Mouse (Mus musculus) CD4-positive, CD25-positive, alpha-beta regulatory T cell (primary cell): Measurements from ENCODE around the gene Fcrl1. TPM values are rescaled to one million over a fixed set of nuclear protein-coding genes. Genes with fewer than 3 reads are reported as not detected.

ENCODE experiments used
- polyA plus RNA-seq: library from polyadenylated mRNA; unstranded; fragments of 100-300 nt; shearing (Covaris generic); gene quantifications from one replicate; pipeline ENCODE4 v1.2.1, GENCODE M21; 2017

The Fcrl1 gene
- polyA plus RNA-seq, result 13.1 TPM

DNA sequence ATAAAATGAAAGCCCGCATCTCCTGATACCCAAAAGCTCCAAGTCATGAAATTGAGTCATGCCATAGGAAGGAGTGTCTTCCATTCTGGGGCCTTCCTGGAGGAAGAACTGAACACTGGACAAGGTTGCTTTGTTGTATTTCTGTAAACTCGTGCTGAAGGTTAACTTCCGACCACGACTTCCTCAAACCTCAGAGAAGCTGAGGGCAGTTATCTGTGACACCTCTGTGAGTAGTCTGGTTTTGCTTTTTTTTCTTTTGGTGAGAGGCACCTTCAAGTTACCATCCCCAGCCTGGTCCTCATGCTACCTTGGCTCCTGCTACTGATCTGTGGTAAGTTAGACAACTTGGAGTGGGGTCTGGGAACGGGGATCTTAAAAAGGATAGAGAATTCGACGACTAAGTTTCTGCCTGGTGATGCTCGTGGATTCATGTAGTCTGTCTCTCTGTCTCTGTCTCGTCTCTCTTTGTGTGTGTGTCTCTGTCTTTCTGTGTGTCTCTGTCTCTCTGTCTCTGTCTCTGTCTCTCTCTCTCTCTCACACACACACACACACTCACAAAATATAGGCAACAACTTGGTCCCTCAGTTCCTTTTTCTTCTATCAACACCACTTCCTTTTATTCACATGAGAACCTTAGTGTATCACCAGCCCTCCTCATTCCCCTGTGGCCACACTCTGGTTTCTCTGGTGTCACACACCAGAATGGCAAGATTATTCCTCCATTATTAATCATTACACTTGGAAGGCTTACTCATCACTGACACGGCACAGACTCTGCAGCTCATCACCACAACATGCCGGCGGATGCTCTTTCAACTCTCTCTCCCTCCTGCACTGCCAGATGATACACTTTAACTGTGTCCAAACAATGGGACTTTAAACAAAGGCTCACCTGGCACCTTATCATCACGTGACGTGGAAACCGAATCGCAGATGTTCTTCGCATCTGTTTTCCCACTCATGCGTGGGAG, at the start of gene Fcrl1:
TSS of gene Fcrl1 (plus strand) at position 193 of the 971 bp plus-strand sequence.

DNA sequence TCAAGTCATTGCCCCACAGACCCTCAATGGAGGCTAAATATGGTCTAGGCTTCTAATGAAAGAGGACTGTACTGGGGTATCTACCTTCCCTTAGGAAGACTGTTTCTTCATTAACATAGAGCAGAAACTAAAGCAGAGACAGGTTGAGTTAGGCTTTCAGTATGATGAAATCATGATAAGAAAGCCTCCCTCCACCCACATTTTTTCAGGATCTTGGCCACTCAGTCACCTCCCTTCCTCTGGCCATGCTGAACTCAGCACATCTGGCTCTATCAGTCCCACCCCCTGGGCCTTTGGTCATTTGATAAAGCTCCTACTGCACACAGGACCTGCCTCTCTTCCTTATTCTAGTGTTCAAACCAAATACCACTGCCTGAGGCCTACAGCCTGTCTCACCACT, 18.6 kb upstream of the Fcrl1 start, which contains the start of gene Cd5l:
TSS of gene Cd5l (plus strand) at position 301 of the 400 bp plus-strand sequence.

DNA sequence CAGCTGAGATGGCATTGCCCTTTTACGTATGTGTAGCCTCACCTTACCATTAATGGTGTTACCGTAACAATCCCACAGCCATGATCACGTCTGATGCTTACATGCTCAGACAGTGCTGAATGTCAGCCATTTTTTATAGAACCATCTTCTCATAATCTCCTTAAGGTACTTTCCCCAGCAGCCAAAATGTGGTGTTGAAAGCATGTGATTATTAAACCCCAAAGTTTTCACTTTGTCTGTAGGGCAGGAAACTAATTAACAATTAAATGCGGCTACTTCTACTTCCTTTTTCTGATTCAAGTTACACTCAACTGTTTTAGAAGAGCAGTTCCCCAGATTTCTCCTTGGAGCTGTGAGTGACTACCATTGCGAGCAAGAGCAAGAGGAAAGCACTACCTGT, 59.3 kb downstream of the Fcrl1 start, which contains the start of gene Fcrl5:
TSS of gene Fcrl5 (plus strand) at position 295 of the 400 bp plus-strand sequence.

Other genes starting within 250 kb of the Fcrl1 start
- gene Kirrel, start 201.6 kb upstream of the Fcrl1 start, polyA plus RNA-seq, result 0.08 TPM
- not detected for gene Fcrls, start 112.6 kb upstream of the Fcrl1 start, polyA plus RNA-seq
- gene Cd5l, start 18.5 kb upstream of the Fcrl1 start, polyA plus RNA-seq, result 0.91 TPM
- gene Fcrl5, start 59.4 kb downstream of the Fcrl1 start, polyA plus RNA-seq, result 0.30 TPM
- gene Etv3, start 149.0 kb downstream of the Fcrl1 start, polyA plus RNA-seq, result 45.9 TPM
- gene Arhgef11, start 241.2 kb downstream of the Fcrl1 start, polyA plus RNA-seq, result 18.6 TPM